ENCODE assay signal across 14 mouse cellular contexts in the genomic region with DNA sequence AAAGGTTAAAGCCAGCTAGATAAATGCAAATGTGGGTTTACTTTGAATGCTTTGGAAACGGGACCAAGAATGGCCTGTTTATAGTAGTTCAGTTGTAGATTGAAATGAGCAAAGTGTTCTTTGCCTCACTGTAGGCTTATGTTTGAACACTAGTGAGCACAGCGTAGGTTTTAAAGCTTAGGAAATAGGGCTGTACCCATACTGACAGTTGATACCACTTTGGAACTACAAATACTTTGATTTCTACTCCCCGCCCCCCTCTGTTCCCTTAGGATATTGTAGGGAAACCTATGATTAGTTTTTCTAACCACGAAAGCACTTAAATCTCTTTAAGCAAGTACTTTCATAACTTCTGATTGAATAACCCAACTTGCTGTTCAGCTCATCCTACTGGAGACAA.
"Had no signal": no experiment of that assay in that cellular context is flagged by ENCODE, and none has a peak within 500 bp of the region (broad histone marks: within the 10 kb centered on the region; RNA-seq: fewer than 3 reads in every experiment).

No protein-coding gene starts in this region.

- H3K4me3 ChIP-seq: layer of hippocampus, adult 2 months; left cerebral cortex, adult 2 months; liver, embryonic 13.5 days; midbrain, embryonic 13.5 days; myocyte had no signal

- H3K27me3 ChIP-seq: liver, embryonic 13.5 days; midbrain, embryonic 13.5 days had no signal

- H3K9me3 ChIP-seq: liver, embryonic 13.5 days; midbrain, embryonic 13.5 days had no signal

- H3K9ac ChIP-seq: liver, embryonic 13.5 days; midbrain, embryonic 13.5 days had no signal

- H3K27ac ChIP-seq: layer of hippocampus, adult 2 months; left cerebral cortex, adult 2 months; liver, embryonic 13.5 days; midbrain, embryonic 13.5 days had no signal

- DNase-seq: kidney, adult 11 months; kidney, adult 9 months; kidney, postnatal 14 days; kidney, postnatal 4 days; layer of hippocampus, adult 9-11 months; liver, embryonic 13.5 days; lung, adult 2 months; lung, postnatal 14 days; lung, postnatal 4 days; thymus, postnatal 25 days had no signal
